Mouse (Mus musculus) embryonic fibroblast, embryonic 13.5 days (primary cell): Measurements from ENCODE around the gene Dpm3.

Source experiments
- CTCF ChIP-seq: IDR thresholded peaks from 2 replicates; pipeline ENCODE4 v1.5.1; 2011; ENCODE audit warnings: mild to moderate bottlenecking, control low read depth, low read length, moderate library complexity, borderline replicate concordance; ENCODE audit not compliant: insufficient read depth
- POLR2A ChIP-seq: IDR thresholded peaks from 2 replicates; pipeline ENCODE4 v1.6.1; 2011; ENCODE audit warnings: low read depth, mild to moderate bottlenecking, control low read depth, low read length, moderate library complexity

GRCm38 (mm10) chr3:89305551-89306325, 46.6 kb downstream of the Dpm3 start:
- no peak for TF ChIP-seq POLR2A
- no peak for TF ChIP-seq CTCF
